Mouse (Mus musculus): ENCODE measurements around the gene Msmb.
A peak's percentile ranks its signal among the peaks of the same experiment; 100 is the strongest.
"Not testable (repeated sequence)": the region's sequence is repeated elsewhere in the genome, so short reads cannot be mapped to it uniquely, and the experiment has no call there.

Msmb gene

DNA sequence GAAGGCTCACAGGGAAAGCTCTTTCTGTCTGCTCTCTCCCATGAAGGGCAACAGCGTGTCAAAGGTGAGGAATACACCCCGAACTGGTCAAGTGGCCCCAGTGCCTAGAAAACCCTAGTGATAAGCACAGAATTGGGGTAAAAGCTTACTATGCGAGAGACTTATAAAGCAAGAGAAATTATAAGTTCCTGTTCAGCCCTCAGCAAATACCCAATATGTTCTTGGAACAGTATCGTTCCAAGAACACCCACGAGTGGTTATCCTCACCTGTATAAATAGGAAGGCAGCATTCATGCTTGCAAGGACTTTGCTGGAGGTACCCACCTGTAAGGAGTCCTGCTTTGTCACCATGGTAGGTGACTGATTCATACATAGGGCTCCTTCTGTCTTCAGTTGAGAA lies at the start of gene Msmb:
TSS of gene Msmb (plus strand) at position 301 of the 400 bp plus-strand sequence.
- DNase-seq: no peak

DNA sequence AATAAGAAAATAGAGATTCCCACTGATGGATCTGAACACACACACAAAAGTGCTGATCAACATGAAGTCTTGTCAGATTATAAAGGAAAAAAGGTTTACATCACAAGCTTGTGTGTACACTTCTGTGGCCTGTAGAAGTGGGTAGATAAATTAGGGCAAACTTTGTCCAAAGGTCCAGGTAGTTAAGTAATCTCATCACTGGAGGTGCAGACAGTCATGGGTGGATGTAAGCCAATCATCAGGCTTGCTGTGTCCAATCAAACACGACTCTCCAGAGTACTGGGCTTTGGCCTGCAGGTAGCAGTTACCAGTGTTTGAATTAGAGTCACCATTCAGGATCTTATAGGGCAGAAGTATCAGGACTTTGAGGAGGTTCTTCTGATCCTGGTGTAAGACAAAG lies 48.8 kb upstream of the Msmb start:
- DNase-seq: no peak

- no peak for DNase-seq
Measured at GRCm38 (mm10) chr14:32093500-32094117, 48.2 kb upstream of the Msmb start.

DNA sequence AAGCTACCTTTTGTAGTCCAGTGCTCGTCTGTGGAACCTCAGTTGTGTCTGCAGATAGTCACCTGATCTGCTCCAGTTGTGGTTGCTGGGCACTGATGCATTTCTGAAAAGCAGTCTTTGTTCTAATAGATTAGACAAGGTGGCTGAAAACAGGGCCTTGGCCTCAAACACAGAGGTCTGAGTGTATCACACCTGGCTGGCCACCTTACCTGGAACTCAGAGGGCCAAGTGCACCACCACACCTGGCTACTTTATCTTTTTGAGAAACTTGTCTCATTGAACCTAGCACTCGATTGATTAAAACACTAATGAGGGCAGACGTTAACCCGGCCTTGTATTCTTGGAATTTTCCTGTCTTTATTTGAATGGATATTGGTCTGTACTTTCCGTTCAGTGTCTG lies 46.2 kb upstream of the Msmb start:
- no peak for DNase-seq

GRCm38 (mm10) chr14:32096740-32097139 lies 45.1 kb upstream of the Msmb start:
- DNase-seq: no peak

DNA sequence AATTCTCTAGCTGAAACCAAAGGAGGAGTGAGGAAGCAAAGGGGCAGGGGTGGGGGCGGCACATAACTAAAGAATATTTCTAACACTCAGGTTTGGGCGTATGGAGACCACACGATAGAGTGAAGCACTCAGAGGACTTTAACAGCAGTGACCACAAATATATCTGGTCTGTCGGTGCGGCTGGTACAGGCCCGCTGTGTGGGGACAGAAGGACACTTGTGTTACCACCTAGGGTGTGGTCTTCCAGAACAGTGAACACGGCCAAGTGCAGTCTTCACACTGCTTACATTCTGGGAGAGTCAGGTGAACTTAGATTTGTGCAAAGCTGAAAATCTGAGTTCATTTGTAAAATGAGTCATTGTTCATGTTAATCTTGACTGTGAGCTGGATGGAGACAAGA lies 44.1 kb upstream of the Msmb start:
- no peak for DNase-seq

DNA sequence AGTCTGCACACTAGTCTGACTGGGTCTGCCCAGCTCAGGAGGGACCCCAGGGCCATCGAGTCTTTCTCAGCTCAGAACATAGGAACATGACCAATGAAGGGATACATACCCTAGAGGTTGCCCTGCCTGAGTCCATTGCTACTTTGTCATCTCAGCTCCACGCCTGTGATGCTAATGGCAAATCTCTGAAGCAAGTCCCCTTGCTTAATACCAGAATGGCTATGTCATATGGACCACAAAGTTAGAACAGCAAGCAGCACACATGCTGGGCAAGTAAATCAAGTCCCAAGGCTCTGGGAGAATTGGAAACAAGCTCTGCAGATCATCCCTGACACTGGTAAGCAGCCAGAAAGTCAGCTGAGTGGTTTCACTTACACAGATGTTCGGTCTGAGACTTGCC lies 42.9 kb upstream of the Msmb start:
- DNase-seq: no peak

GRCm38 (mm10) chr14:32103556-32103955 lies 38.3 kb upstream of the Msmb start:
- no peak for DNase-seq

GRCm38 (mm10) chr14:32105663-32106062 lies 36.2 kb upstream of the Msmb start:
- peak; percentile 62 for DNase-seq

- no peak for DNase-seq
Measured at GRCm38 (mm10) chr14:32106911-32107310, 34.9 kb upstream of the Msmb start.

- DNase-seq: not testable (repeated sequence)
Measured at GRCm38 (mm10) chr14:32112124-32112523, 29.7 kb upstream of the Msmb start.

- no peak for DNase-seq
Measured at GRCm38 (mm10) chr14:32120940-32121919, 20.6 kb upstream of the Msmb start.

DNA sequence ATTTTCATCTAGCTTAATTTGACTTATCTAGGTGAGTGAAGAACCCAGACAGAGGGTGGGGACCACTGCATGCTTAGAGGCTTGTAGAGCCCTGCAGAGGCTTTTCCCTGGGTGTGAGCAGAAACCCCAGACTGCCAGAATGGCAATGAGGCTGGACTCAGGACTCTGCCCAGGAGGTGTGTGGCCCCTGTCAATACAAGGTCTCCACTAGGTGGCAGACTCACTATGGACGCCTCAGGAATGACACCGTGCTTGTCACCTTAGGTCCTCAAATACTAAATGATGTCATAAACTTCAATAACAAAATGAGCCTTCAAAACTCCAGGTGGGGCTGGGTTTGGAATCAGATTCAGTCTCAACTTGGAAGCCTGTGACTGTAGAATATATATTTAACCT lies 19.9 kb upstream of the Msmb start:
- peak; percentile 69 for DNase-seq

GRCm38 (mm10) chr14:32124261-32124660 lies 17.6 kb upstream of the Msmb start:
- no peak for DNase-seq

DNA sequence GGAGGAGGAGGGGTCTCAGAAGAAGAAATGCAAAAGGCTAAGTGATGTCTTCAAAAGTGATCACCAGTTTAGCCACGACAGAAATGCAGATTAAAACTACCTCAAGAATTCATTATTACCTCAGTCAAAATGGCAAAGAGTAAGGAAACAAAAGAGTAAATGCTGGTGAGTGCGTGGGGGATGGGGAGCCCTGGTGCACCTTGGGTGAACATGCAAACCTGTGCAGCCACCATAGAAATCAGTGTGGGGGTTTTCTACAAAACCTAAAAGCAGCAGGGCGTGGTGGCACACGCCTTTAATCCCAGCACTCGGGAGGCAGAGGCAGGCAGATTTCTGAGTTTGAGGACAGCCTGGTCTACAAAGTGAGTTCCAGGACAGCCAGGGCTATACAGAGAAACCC lies 16.6 kb upstream of the Msmb start:
- not testable (repeated sequence) for DNase-seq

DNA sequence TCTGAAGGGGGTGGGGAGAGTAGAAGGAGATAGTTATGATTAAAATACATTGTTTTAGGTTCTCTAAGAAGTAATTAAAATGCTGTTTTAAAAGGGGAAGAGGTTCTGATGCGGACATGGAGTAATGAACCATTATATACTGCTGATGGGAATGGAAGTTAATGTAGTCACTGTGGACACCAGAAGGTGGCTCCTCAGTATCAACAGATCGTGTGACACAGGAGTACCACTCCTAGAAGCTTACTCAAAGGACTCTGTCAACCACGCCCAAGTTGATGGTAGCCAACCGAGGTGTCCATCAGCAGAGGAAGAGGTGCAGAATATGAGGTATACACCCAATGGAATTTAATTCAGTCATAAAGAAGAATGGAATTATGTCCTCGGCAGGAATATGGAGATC lies 13.4 kb upstream of the Msmb start:
- no peak for DNase-seq

- DNase-seq: no peak
Measured at GRCm38 (mm10) chr14:32131836-32132235, 10.0 kb upstream of the Msmb start.

GRCm38 (mm10) chr14:32134293-32134692 lies 7.5 kb upstream of the Msmb start:
- no peak for DNase-seq

GRCm38 (mm10) chr14:32136467-32136866 lies 5.4 kb upstream of the Msmb start:
- DNase-seq: not testable (repeated sequence)

DNA sequence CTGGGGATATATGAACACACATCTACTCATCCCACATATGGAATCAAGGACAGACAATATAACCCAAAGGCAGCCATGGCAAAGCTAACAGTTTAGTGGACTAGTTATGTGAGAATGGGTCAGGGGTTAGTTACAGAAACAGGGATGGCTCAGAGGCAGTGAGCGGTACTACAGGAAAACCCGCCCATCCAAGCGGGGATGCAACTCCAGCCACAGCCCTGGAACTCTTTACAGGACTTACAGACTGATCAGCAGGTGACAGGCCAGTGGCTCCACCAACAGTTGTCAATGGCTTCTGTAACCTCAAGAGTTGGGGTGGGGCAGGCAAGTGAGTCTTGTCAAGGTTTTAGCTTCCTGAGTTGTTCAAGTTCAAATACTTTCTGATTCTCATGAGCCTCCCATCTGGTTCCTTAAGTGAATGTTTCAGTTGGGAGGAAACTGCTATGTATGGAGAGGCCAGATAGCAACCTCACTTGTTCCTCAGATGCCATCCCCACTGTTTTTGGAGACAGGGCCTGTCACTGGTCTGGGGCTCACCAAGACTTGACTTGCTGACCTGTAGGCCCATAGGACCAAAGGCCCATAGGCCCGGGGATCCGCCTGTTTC lies 1.4 kb upstream of the Msmb start:
- no peak for DNase-seq

DNA sequence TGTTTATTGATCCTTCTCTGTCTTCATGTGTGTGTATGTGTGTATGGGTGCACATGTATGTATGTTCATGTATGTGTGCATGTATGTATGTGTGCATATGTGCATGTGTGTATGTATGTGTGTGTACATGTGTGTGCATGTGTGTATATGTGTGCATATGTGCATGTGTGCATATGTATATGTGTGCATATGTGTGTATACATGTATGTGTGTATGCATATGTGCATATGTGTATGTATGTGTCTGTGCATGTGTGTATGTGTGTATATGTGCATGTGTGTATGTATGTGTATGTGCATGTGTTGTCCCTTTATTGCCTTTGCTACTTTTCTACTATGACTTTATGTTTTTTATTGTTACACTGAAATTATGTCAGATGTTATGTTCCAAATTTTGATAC lies 2.9 kb downstream of the Msmb start:
- no peak for DNase-seq

- DNase-seq: no peak
Measured at GRCm38 (mm10) chr14:32145401-32145800, 3.6 kb downstream of the Msmb start.

- DNase-seq: no peak
Measured at GRCm38 (mm10) chr14:32145809-32146511, 4.1 kb downstream of the Msmb start.
